Mouse (Mus musculus) intestine, postnatal 0 days (tissue): Measurements from ENCODE around the gene Miga1. TPM values are rescaled to one million over a fixed set of nuclear protein-coding genes. Genes with fewer than 3 reads are reported as not detected.
"Not testable (repeated sequence)": the region's sequence is repeated elsewhere in the genome, so short reads cannot be mapped to it uniquely, and the experiment has no call there.

ENCODE experiments used
- ATAC-seq: fragments of 200-750 bp; cut with Nextera tagmentation; 2 replicates; pipeline ENCODE4 v1.8.0; 2017; ENCODE audit warnings: mild to moderate bottlenecking, moderate TSS enrichment, moderate library complexity
- H3K27ac ChIP-seq: fragments of 300-500 bp; sonication (generic); 2 replicates; pipeline ENCODE4 v1.5.1; 2014; ENCODE audit warnings: mild to moderate bottlenecking, low read depth, low read length, moderate library complexity
- H3K27me3 ChIP-seq: fragments of 300-500 bp; sonication (generic); replicated peaks from 2 replicates; pipeline ENCODE4 v1.6.1; 2014; ENCODE audit warnings: low read length, mixed read lengths; ENCODE audit not compliant: control insufficient read depth, insufficient read depth
- H3K36me3 ChIP-seq: fragments of 300-500 bp; sonication (generic); 2 replicates; pipeline ENCODE4 v1.6.1; 2014; ENCODE audit warnings: mild to moderate bottlenecking, moderate library complexity; ENCODE audit not compliant: control insufficient read depth, insufficient read depth
- H3K4me1 ChIP-seq: fragments of 300-500 bp; sonication (generic); replicated peaks from 2 replicates; pipeline ENCODE4 v1.6.1; 2014; ENCODE audit warnings: antibody characterized with exemption, low read length, mixed read lengths; ENCODE audit not compliant: control insufficient read depth, insufficient read depth
- H3K4me2 ChIP-seq: fragments of 300-500 bp; sonication (generic); replicated peaks from 2 replicates; pipeline ENCODE4 v1.6.1; 2014; ENCODE audit warnings: low read depth, mild to moderate bottlenecking, moderate library complexity
- H3K4me3 ChIP-seq: fragments of 300-500 bp; sonication (generic); 2 replicates; pipeline ENCODE4 v1.5.1; 2014; ENCODE audit warnings: low read depth, low read length
- H3K9ac ChIP-seq: fragments of 300-500 bp; sonication (generic); 2 replicates; pipeline ENCODE4 v1.6.1; 2014; ENCODE audit warnings: mild to moderate bottlenecking, low read depth, low read length
- H3K9me3 ChIP-seq: fragments of 300-500 bp; sonication (generic); 2 replicates; pipeline ENCODE4 v1.6.1; 2016; ENCODE audit warnings: mixed run types; ENCODE audit not compliant: control insufficient read depth
- CTCF ChIP-seq: sonication (generic); IDR thresholded peaks from 2 replicates; pipeline ENCODE4 v1.5.1; 2016; ENCODE audit warnings: low read depth, mild to moderate bottlenecking, control low read depth, antibody characterized with exemption, moderate library complexity
- WGBS: fragments of 180-500 bp; shearing (Covaris S2); extraction: QIAGEN DNeasy Blood & Tissue Kit; methylation state at CpG from one replicate; pipeline ENCODE4 v1.1.7; 2014; 5-methylcytosine and 5-hydroxymethylcytosine counted together
- polyA plus RNA-seq: library from polyadenylated mRNA; unstranded; fragments of >200 nt; fragmentation: Nextera tagmentation; extraction: Ambion mirVana; gene quantifications from 2 replicates; pipeline ENCODE4 v1.2.1, GENCODE M21; 2015

Gene Miga1
- polyA plus RNA-seq, 1 experiment from 2014 or later, result 5.8 TPM

- H3K4me2 ChIP-seq, result no peak overlapping the region
- H3K4me3 ChIP-seq, result no peak overlapping the region
- WGBS, result 12% methylated on average over 7 of the region's 7 CpGs
- peak; percentile 87 for ATAC-seq
- H3K27me3 ChIP-seq, result no peaks in the 10 kb centered on the region
- TF ChIP-seq CTCF, result peak; percentile 100
- no peak overlapping the region for H3K27ac ChIP-seq
- H3K4me1 ChIP-seq, result no peaks in the 10 kb centered on the region
- H3K9me3 ChIP-seq, result no peaks in the 10 kb centered on the region
- H3K9ac ChIP-seq, result no peak overlapping the region
- H3K36me3 ChIP-seq, result peaks cover 9% of the 10 kb centered on the region
Measured at GRCm38 (mm10) chr3:152315613-152316012, 24.6 kb downstream of the Miga1 start.

- H3K4me3 ChIP-seq, H3K36me3 ChIP-seq, H3K9me3 ChIP-seq, ATAC-seq, H3K27me3 ChIP-seq, H3K9ac ChIP-seq, H3K4me1 ChIP-seq, H3K4me2 ChIP-seq, H3K27ac ChIP-seq: not testable (repeated sequence)
- 79% methylated on average over 14 of the region's 14 CpGs for WGBS
Measured at GRCm38 (mm10) chr3:152314666-152315065, 25.5 kb downstream of the Miga1 start.

- Histone ChIP-seq H3K9ac (no peak overlapping the region), H3K27ac (peak overlapping the region; percentile 68; the same call in 1 of the 2 replicates), H3K36me3 (peaks cover 7% of the 10 kb centered on the region), H3K4me2 (no peak overlapping the region), H3K9me3 (no peaks in the 10 kb centered on the region), H3K27me3 (no peaks in the 10 kb centered on the region), H3K4me3 (no peak overlapping the region), H3K4me1 (peaks cover 6% of the 10 kb centered on the region; the same call in 1 of the 2 replicates)
- WGBS, result 51% methylated on average over 9 of the region's 9 CpGs
- TF ChIP-seq CTCF, result no peak
- no peak for ATAC-seq
Measured at GRCm38 (mm10) chr3:152309250-152309645, 31.0 kb downstream of the Miga1 start.

GRCm38 (mm10) chr3:152308485-152309249, 31.5 kb downstream of the Miga1 start:
- Histone ChIP-seq H3K4me2 (peak overlapping the region; percentile 24; the same call in 1 of the 2 replicates), H3K9me3 (no peaks in the 10 kb centered on the region), H3K36me3 (peaks cover 7% of the 10 kb centered on the region), H3K9ac (no peak overlapping the region), H3K4me3 (no peak overlapping the region), H3K4me1 (peaks cover 9% of the 10 kb centered on the region; the same call in 1 of the 2 replicates), H3K27ac (peak overlapping the region; percentile 68), H3K27me3 (no peaks in the 10 kb centered on the region)
- TF ChIP-seq CTCF, result no peak
- ATAC-seq, result peak; percentile 89
- 13% methylated on average over 10 of the region's 10 CpGs for WGBS

GRCm38 (mm10) chr3:152305971-152306370, 34.2 kb downstream of the Miga1 start:
- 89% methylated on average over 4 of the region's 4 CpGs for WGBS
- no peak for ATAC-seq
- no peak overlapping the region for H3K9ac ChIP-seq
- no peaks in the 10 kb centered on the region for H3K27me3 ChIP-seq
- H3K4me2 ChIP-seq, result no peak overlapping the region
- H3K9me3 ChIP-seq, result no peaks in the 10 kb centered on the region
- no peak for TF ChIP-seq CTCF
- no peak overlapping the region for H3K27ac ChIP-seq
- H3K36me3 ChIP-seq, result no peaks in the 10 kb centered on the region
- peaks cover 9% of the 10 kb centered on the region; the same call in 1 of the 2 replicates for H3K4me1 ChIP-seq
- H3K4me3 ChIP-seq, result no peak overlapping the region

GRCm38 (mm10) chr3:152305080-152305479, 35.1 kb downstream of the Miga1 start:
- 66% methylated on average over 8 of the region's 8 CpGs for WGBS
- Histone ChIP-seq H3K27me3 (no peaks in the 10 kb centered on the region), H3K4me3 (no peak overlapping the region), H3K4me1 (peaks cover 9% of the 10 kb centered on the region; the same call in 1 of the 2 replicates), H3K36me3 (no peaks in the 10 kb centered on the region), H3K27ac (peak overlapping the region; percentile 64), H3K9me3 (no peaks in the 10 kb centered on the region), H3K4me2 (no peak overlapping the region), H3K9ac (no peak overlapping the region)
- no peak for ATAC-seq
- TF ChIP-seq CTCF, result no peak
